Mouse (Mus musculus) hindbrain, embryonic 13.5 days (tissue): ENCODE measurements around the gene Alg5. TPM values are rescaled to one million over a fixed set of nuclear protein-coding genes. Genes with fewer than 3 reads are reported as not detected.
"Not testable (repeated sequence)": the region's sequence is repeated elsewhere in the genome, so short reads cannot be mapped to it uniquely, and the experiment has no call there.

Experiments
- ATAC-seq: fragments of 200-750 bp; cut with Nextera tagmentation; 2 replicates; pipeline ENCODE4 v1.8.0; 2017; ENCODE audit warnings: moderate TSS enrichment; ENCODE audit not compliant: low FRiP score
- H3K27ac ChIP-seq: fragments of 300-500 bp; sonication (generic); 2 replicates; pipeline ENCODE4 v1.5.1; 2015; ENCODE audit warnings: inconsistent platforms, mild to moderate bottlenecking, moderate library complexity
- H3K27me3 ChIP-seq: fragments of 300-500 bp; sonication (generic); 2 replicates; pipeline ENCODE4 v1.6.1; 2015; ENCODE audit warnings: mild to moderate bottlenecking, inconsistent platforms
- H3K36me3 ChIP-seq: fragments of 300-500 bp; sonication (generic); 2 replicates; pipeline ENCODE4 v1.6.1; 2015; ENCODE audit warnings: mild to moderate bottlenecking, inconsistent platforms
- H3K4me1 ChIP-seq: fragments of 300-500 bp; sonication (generic); replicated peaks from 2 replicates; pipeline ENCODE4 v1.6.1; 2015; ENCODE audit warnings: inconsistent platforms
- H3K4me2 ChIP-seq: fragments of 300-500 bp; sonication (generic); 2 replicates; pipeline ENCODE4 v1.6.1; 2015; ENCODE audit warnings: inconsistent platforms, mild to moderate bottlenecking, moderate library complexity
- H3K4me3 ChIP-seq: fragments of 300-500 bp; sonication (generic); 2 replicates; pipeline ENCODE4 v1.5.1; 2015; ENCODE audit warnings: mild to moderate bottlenecking, inconsistent platforms
- H3K9ac ChIP-seq: fragments of 300-500 bp; sonication (generic); 2 replicates; pipeline ENCODE4 v1.6.1; 2015; ENCODE audit warnings: mild to moderate bottlenecking, inconsistent platforms
- H3K9me3 ChIP-seq: fragments of 300-500 bp; sonication (generic); 2 replicates; pipeline ENCODE4 v1.6.1; 2016; ENCODE audit warnings: inconsistent platforms
- WGBS: fragments of 180-500 bp; shearing (Covaris S2); methylation state at CpG from one replicate; pipeline ENCODE4 v1.1.7; 2015; 5-methylcytosine and 5-hydroxymethylcytosine counted together
- polyA plus RNA-seq: library from polyadenylated mRNA; unstranded; fragments of >200 nt; fragmentation: Nextera tagmentation; extraction: Ambion mirVana; gene quantifications from 2 replicates; pipeline ENCODE4 v1.2.1, GENCODE M21; 2015

Gene Alg5
- polyA plus RNA-seq, 1 experiment from 2014 or later: 48.0 TPM

DNA sequence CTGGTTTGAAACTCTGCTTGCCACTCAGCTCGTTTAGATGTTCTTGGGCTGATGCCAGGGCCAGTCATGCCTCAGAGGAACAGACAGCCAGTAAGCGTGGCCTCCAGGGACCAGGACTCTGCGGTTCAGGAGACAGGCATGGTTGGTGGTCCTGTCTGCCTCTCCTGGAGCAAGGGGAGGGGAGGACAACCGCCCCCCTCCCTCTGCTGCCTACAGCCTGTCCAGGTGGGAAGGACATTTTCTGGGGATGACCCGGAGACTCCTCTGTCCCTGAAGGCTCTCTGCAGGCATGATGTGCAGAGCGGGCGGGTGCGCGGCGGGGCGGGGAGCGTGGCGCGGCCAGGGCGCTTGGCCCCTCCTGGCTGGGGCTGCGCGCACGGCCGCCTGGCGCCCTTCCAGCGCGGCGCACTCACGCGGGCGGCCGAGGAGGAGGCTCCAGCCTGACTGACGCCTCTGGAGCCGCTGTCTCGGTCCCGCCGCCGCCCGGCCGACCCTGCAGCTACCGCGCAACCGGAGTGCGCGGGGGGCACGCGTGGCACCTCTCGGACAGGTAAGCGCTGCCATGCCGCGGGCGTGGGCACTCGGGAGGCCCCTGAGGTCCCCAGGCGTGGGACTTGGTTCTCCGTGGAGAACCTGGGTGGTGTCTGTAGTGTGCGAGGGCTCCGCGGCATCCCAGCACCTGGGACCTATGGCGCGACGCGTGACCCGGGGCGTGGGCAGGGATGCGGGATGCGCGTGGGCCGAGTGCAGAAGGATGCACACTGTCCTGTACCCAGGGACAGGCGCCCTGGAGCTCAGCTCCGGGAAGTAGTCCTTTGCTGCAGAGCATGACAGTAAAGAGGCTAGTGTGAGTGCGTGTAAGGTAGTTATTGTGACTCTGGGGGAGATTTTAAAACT, 20.1 kb downstream of the Alg5 start, which contains the start of gene Smad9:
Gene Smad9, plus strand, starts transcription at position 438 of the 897 bp plus-strand sequence.
- H3K9ac ChIP-seq: peak within 1 kb of the TSS; percentile 81
- H3K9me3 ChIP-seq: no peaks in the 10 kb centered on the region
- H3K27me3 ChIP-seq: peaks cover 20% of the 10 kb centered on the region
- H3K4me1 ChIP-seq: peaks cover 21% of the 10 kb centered on the region
- H3K27ac ChIP-seq: peak within 1 kb of the TSS; percentile 40; the same call in 1 of the 2 replicates
- under 1% methylated on average over 65 of the region's 66 CpGs for WGBS
- peaks cover 17% of the 10 kb centered on the region for H3K36me3 ChIP-seq
- H3K4me2 ChIP-seq: peak within 1 kb of the TSS; percentile 100
- peak within 1 kb of the TSS; percentile 70 for H3K4me3 ChIP-seq
- peak; percentile 90 for ATAC-seq

DNA sequence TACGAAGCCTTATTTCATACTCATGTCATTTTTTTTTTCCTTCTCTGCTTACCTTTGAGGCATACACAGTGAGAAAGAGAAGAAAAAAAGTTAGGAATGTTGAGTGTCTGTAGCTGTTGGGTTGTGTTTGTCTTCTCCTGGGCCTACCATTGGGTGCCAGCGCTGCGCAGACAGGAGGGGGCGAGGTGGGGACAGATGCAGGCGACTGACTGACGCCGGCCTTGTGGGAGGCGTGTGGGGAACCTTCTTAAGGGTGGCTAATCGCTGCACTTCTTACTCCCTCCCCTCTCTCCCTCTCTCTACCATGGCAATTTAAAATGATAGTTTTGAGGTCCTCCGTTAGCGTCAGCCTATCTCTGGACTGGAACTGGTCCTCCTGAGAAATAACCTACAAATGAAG, 20.7 kb downstream of the Alg5 start:
- Histone ChIP-seq H3K36me3 (peaks cover 10% of the 10 kb centered on the region), H3K9me3 (no peaks in the 10 kb centered on the region), H3K4me2 (peak overlapping the region; percentile 100), H3K4me3 (peak overlapping the region; percentile 70), H3K27ac (no peak overlapping the region), H3K4me1 (peaks cover 21% of the 10 kb centered on the region), H3K9ac (peak overlapping the region; percentile 81), H3K27me3 (peaks cover 20% of the 10 kb centered on the region)
- 0% methylated on average over 11 of the region's 11 CpGs for WGBS
- 0 out of 2 replicates have a peak, but pooled peaks have one; percentile 41 for ATAC-seq

DNA sequence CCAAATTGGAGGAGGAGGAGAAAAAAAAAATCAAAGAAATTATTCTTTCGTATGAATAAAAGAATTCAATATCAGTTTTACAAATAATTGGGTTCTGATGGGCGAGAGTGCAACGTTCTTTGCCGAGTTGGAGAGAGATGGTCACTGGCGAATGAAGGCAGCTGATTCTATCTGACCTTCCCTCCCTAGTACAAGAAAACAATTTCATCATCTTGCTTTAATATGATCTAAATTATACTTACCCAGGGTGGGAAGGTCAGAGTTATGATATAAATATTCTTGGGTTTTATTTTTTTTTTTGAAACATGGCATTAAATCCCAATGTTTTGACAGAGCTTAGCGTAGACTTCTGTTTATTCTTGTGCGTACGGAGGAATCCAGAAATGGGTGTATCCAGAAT, 22.1 kb downstream of the Alg5 start:
- Histone ChIP-seq H3K27ac (no peak overlapping the region), H3K36me3 (no peaks in the 10 kb centered on the region), H3K4me3 (no peak overlapping the region), H3K9ac (no peak overlapping the region), H3K27me3 (peaks cover 20% of the 10 kb centered on the region), H3K4me1 (peaks cover 21% of the 10 kb centered on the region), H3K4me2 (no peak overlapping the region), H3K9me3 (no peaks in the 10 kb centered on the region)
- ATAC-seq: no peak
- WGBS: 91% methylated on average over 8 of the region's 8 CpGs

DNA sequence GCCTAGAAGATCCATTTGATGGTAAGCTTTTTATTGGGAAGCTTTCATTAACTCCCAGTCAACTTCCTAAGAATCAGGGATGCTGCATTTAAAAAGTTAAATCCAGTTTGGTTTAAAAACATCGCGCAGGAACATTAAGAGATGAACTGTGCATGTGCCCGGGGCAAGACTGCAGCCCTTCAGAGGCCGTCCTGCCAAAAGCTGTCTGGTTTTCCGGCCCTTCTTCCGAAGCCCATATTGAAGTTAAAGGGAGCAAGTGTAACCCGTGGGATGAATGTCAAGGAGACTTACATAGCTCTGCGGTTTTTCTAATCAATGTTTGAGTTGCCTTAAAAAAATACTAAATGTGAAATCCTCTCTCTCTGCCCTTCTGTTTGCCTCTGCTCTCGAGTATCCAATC, 23.9 kb downstream of the Alg5 start:
- Histone ChIP-seq H3K9me3 (no peaks in the 10 kb centered on the region), H3K27ac (no peak overlapping the region), H3K9ac (no peak overlapping the region), H3K27me3 (peaks cover 20% of the 10 kb centered on the region), H3K4me3 (no peak overlapping the region), H3K4me2 (no peak overlapping the region), H3K4me1 (peaks cover 21% of the 10 kb centered on the region), H3K36me3 (no peaks in the 10 kb centered on the region)
- ATAC-seq: no peak
- WGBS: 84% methylated on average over 9 of the region's 9 CpGs

DNA sequence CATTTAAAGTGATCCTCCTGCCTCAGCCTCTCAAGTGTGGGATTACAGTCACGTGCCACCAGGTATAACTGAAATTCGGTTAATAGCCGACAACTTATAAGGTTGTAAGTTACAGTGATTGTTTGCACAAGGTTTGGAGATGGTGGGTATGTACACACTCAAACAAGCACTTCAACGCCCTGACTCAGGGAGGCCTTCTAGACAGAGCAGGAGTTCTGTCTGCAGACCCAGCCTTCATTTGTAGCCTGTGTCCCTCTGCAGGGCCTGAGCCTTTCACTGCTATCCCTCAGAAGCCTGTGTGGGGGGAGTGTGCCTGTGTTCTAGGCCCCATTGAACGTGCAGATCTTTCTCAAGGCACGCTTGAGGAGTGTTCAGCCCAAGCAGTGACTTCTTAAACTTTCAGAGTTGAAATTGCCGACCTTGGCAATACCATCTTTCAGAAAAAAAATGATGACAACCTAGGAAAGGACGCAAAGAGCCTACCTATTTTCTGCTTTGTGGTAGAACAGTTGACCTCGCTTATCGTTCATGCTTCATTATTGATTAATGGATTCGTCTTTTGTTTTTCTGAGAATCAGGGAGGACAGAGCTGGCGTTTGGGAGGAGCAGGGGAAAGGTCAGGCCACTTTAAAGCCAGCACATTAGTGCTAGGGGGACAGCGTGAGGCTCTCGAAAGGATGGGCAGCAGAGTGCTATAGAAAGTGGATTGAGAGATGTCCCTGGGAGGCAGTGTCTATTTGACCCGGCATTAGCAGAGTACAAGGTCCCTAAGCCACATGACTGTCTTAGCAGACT, 25.2 kb downstream of the Alg5 start:
- H3K9ac ChIP-seq: no peak overlapping the region
- ATAC-seq: no peak
- peaks cover 14% of the 10 kb centered on the region for H3K4me1 ChIP-seq
- H3K27ac ChIP-seq: no peak overlapping the region
- peaks cover 14% of the 10 kb centered on the region for H3K27me3 ChIP-seq
- no peaks in the 10 kb centered on the region for H3K9me3 ChIP-seq
- no peak overlapping the region for H3K4me2 ChIP-seq
- H3K36me3 ChIP-seq: no peaks in the 10 kb centered on the region
- H3K4me3 ChIP-seq: no peak overlapping the region
- 38% methylated on average over 15 of the region's 15 CpGs for WGBS

DNA sequence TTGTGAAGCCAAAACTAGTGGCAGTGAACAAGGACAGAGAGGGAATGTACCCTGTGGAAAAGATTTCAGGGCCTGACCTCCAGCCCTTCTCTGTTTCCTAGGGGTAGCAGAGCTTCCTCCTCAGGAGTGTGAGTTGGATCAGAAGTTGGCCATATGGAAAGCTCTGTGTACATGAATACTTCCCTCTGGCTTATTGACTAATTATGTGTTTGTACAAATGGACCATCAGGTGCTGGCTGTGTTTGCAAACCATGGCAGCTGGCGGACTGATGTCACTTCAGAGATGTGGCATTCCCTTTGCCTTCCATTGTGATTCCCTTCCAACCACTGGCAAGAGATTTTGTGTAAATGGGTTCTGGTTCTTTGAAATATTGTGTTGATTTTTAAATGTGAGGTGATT, 25.9 kb downstream of the Alg5 start:
- Histone ChIP-seq H3K9me3 (no peaks in the 10 kb centered on the region), H3K9ac (no peak overlapping the region), H3K4me1 (peaks cover 6% of the 10 kb centered on the region), H3K4me2 (no peak overlapping the region), H3K27me3 (peaks cover 10% of the 10 kb centered on the region), H3K36me3 (no peaks in the 10 kb centered on the region), H3K4me3 (no peak overlapping the region), H3K27ac (no peak overlapping the region)
- ATAC-seq: no peak
- whole genome bisulfite sequencing: 76% methylated on average over 1 of the region's 1 CpGs

DNA sequence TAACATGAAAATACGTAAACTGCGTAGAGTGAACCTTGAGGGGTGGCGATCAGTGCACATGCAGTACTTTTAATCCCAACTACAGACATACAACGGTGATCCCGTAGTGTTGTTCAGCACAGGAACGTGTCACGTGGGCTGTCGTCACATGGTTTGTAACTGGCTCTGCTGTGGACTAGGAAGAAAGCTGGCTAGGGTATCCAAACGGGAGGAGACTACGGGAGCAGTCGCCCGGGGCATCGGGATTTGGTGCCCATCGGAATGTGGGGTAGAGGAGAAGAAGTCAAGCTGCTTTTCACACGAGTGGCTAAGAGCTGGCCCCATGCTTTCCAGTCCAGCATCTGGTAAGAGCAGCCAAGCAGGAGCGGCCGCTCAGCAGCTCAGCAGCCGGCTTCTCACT, 29.1 kb downstream of the Alg5 start:
- no peak overlapping the region for H3K9ac ChIP-seq
- no peak overlapping the region for H3K27ac ChIP-seq
- H3K9me3 ChIP-seq: no peaks in the 10 kb centered on the region
- ATAC-seq: peak; percentile 81
- no peaks in the 10 kb centered on the region for H3K27me3 ChIP-seq
- peak overlapping the region; percentile 36 for H3K4me2 ChIP-seq
- peak overlapping the region; percentile 22 for H3K4me3 ChIP-seq
- no peaks in the 10 kb centered on the region for H3K4me1 ChIP-seq
- H3K36me3 ChIP-seq: no peaks in the 10 kb centered on the region
- 60% methylated on average over 18 of the region's 18 CpGs for WGBS

DNA sequence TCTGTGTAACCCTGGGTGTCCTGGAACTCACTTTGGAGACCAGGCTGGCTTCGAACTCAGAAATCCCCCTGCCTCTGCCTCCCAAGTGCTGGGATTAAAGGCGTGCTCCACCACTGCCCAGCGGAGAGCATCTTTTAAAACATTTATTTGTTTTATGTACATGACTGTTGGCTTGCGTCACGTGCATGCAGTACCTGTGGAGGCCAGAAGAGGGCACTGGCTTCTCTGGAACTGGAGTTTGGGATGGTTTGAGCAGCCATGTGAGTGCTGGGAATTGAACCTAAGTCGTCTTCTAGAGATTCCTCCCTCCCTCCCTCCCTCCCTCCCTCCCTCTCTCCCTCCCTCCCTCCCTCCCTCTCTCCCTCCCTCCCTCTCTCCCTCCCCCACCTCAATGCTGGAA, 30.2 kb downstream of the Alg5 start:
- not testable (repeated sequence) for H3K4me1 ChIP-seq, H3K27ac ChIP-seq, H3K9me3 ChIP-seq, H3K4me3 ChIP-seq, H3K36me3 ChIP-seq, ATAC-seq, H3K4me2 ChIP-seq, H3K27me3 ChIP-seq, H3K9ac ChIP-seq
- WGBS: 91% methylated on average over 6 of the region's 6 CpGs

DNA sequence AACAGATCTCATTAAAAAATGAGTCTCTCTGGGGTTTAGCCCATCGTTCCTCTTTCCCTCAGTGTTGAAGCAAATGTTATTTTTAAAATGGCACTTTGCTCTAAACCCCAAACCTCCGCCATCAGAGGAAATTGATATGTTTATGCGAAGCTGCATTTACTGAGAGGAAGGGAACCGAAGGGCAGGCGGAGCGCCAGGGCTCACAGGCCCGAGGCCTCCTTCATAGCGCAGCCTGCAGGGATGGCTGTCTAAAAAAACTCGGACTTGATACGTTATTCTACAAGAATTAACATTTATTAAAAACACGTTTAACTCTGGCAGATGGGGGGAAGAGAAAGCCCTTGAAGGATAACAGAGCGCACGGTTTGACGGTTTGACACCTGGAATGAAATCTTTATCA, 30.7 kb downstream of the Alg5 start:
- WGBS: 87% methylated on average over 14 of the region's 14 CpGs
- H3K4me3 ChIP-seq: no peak overlapping the region
- no peak overlapping the region for H3K4me2 ChIP-seq

DNA sequence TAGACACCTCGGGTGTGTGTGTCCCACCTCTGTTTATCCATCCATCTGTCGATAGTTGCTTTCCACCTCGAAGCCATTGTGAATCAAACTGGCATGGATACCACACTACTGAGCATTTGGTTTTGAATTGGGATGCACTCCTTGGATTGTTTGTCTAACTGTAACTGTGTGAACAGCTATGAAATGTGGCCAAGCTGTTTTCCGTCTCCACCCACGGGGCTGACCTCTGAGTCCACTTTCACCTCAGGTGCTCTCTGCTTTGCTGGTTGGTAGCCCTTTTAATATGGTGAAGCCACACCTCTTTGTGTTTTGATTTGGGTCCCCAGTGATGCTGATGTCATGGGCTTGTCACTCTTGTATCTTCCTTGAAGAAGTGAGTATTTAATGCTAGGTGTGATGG, 31.5 kb downstream of the Alg5 start:
- H3K9ac ChIP-seq: no peak overlapping the region
- H3K36me3 ChIP-seq: no peaks in the 10 kb centered on the region
- ATAC-seq: no peak
- no peaks in the 10 kb centered on the region for H3K27me3 ChIP-seq
- H3K27ac ChIP-seq: no peak overlapping the region
- H3K4me2 ChIP-seq: no peak overlapping the region
- no peak overlapping the region for H3K4me3 ChIP-seq
- no peaks in the 10 kb centered on the region for H3K9me3 ChIP-seq
- H3K4me1 ChIP-seq: no peaks in the 10 kb centered on the region
- WGBS: 89% methylated on average over 5 of the region's 5 CpGs

More for the DNA sequence above, 30.7 kb downstream of the Alg5 start:
- no peak overlapping the region for H3K27ac ChIP-seq
- no peaks in the 10 kb centered on the region for H3K27me3 ChIP-seq
- no peak for ATAC-seq
- no peak overlapping the region for H3K9ac ChIP-seq
- no peaks in the 10 kb centered on the region for H3K9me3 ChIP-seq
- no peaks in the 10 kb centered on the region for H3K4me1 ChIP-seq
- no peaks in the 10 kb centered on the region for H3K36me3 ChIP-seq

DNA sequence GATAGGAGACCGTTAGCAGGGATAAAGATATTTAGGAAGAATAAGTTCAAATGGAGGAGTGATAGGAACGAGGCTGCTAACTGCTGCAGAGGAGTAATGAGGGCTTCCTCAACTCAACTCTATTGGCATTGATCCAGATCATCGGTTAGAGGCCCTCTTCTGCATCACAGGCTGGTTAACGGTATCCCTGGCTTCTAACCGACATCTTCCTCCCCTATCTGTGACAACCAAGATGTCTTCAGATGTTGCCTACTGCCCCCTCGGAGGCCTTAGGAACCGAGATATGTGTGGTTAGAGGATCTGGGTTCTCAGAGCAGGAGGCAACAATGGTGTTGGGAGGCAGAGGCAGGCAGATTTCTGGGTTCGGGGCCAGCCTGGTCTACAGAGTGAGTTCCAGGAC, 33.3 kb downstream of the Alg5 start:
- Histone ChIP-seq H3K4me1 (no peaks in the 10 kb centered on the region), H3K27me3 (no peaks in the 10 kb centered on the region), H3K9me3 (no peaks in the 10 kb centered on the region), H3K4me3 (no peak overlapping the region), H3K36me3 (no peaks in the 10 kb centered on the region), H3K4me2 (no peak overlapping the region), H3K9ac (no peak overlapping the region), H3K27ac (no peak overlapping the region)
- WGBS: 91% methylated on average over 8 of the region's 8 CpGs
- ATAC-seq: no peak

DNA sequence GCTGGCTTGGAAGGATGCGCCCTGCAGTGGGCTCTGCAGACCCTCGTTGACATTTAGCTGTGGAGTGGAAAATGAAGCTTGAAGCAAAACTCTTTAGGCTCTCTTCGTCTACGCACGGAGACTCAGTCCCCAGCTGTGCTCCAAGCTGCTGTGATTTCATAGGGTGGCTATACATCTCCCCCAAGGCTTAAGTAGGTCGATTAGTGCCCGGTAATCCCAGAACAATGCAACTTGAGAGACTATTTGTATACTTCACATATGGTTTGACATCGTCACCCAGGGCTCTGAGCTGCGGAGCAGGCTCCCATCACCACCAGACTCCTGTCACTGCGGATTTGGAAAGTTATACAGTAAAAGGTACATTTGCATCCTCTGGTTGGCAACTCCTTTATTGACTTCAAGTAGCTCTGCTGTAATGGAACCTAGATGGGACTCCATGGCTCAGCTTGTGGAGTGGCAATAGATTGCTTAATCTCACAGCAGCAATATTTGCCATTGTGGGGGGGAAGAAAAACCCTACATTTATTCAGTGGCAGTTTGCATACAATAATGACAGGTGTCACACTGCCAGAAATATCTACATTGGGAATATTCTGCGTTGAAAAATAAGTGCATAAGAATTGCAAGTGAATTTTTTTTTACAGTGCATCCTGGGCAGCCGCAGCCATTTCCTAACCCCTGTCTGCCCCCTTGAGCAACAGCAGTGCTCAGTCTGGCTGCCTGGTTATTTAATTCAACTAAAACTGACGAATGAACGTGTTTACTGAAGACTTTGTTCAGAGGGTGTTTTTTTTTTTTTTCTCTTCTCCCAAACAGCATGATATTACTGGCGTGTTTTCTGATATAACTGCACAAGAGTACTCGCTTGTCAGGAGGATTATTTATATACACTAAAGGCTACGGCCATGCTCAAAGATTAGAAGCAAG, 34.3 kb downstream of the Alg5 start:
- Histone ChIP-seq H3K4me3 (no peak overlapping the region), H3K27ac (no peak overlapping the region), H3K9ac (no peak overlapping the region), H3K27me3 (no peaks in the 10 kb centered on the region), H3K4me1 (no peaks in the 10 kb centered on the region), H3K36me3 (no peaks in the 10 kb centered on the region), H3K4me2 (no peak overlapping the region), H3K9me3 (no peaks in the 10 kb centered on the region)
- no peak for ATAC-seq
- 78% methylated on average over 17 of the region's 17 CpGs for WGBS
